Mouse (Mus musculus): ENCODE results near the gene Catsperd. TPM values are rescaled to one million over a fixed set of nuclear protein-coding genes. Genes with fewer than 3 reads are reported as not detected.

The Catsperd gene
- total RNA-seq, 1 experiment, result 1.3 TPM

DNA sequence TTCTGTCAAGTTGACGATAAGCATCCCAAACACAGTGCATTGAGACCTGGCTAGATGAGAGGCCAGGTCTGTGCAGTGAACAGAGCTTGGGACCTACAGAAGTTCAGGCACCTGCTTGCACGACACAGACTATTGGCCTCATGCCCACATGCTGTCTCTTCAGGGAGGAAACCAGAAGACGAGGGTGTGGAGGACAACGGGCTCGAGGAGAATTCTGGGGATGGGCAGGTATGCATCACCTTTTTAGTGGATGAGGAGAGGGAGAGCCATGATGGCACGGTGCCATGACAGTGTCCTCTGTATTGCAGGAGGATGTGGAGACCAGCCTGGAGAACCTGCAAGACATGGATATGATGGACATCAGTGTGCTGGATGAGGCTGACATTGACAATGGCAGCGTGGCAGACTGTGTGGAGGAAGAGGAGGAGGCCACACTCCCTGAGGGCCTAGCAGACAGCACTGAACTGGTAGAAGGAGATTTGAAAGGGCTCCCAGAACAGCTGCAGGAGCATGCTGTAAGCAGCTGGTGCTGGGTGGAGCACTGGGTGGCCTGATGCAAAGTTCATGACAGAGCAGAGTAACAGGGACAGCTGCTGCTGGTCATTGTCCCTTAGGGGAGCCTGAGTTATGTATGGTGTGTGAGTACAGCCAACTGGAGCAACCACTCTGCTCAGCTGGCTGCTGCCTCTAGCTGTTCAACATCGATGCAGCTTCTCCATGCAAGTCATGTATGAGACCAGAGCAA lies 34.2 kb upstream of the Catsperd start:
- in situ Hi-C loops (cut with MboI; ENCODE audit: low sequenced_read_pairs in 2 of 2, unreplicated experiment in 2 of 2), result no loop called here
- peaks cover 79% of the 10 kb centered on the region for H3K36me3 ChIP-seq (ENCODE audit: control insufficient read depth, insufficient read depth, low read length, poor library complexity, severe bottlenecking)
- H3K27ac ChIP-seq (ENCODE audit: insufficient read depth, low read depth, low read length, poor library complexity, severe bottlenecking), result no peak overlapping the region

DNA sequence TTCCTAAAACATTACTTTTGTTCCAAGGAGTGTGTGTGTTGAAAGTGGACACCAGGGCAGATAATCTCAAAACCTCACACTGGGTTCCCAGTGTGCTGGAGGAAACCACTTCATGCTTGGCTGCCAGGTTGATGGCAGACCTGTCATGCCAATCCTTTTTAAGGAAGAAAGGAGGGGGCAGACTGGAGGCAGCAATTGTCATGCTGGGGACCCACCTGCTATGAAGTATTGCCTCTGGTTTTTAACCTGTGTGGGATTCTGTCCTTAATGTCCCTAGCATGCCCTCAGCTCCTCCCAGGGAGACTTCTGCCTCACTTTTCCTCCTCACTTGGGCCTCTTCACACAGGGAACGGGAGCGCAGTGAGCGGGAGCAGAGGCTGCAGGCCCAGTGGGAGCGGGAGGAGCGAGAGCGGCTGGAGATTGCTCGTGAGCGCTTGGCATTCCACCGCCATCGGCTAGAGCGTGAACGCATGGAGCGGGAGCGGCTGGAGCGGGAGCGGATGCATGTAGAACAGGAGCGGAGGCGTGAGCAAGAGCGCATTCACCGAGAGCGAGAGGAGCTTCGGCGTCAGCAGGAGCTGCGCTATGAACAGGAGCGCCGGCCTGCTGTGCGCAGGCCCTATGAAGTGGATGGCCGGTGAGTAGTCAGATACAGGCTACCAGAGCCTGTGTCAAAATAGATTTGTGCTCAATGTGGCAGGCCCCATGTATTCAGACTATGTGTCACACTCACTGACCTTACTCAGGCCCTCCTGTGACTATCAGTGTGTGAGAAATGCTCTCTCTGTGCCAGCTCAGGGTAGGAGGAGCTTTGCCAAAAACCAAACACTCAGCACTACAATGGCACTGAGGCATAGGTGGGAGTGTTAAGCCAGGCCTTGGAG lies 24.5 kb upstream of the Catsperd start:
- H3K4me3 ChIP-seq (ENCODE audit: insufficient read depth in 1 of 2, low read depth in 1 of 2, low read length in 2 of 2, poor library complexity in 1 of 2, severe bottlenecking in 1 of 2), result peak overlapping the region in 1 of 2 experiments; percentile 18; a peak in 1 of 4 replicates
- no peak overlapping the region for H3K27ac ChIP-seq (ENCODE audit: insufficient read depth, low read depth, low read length, poor library complexity, severe bottlenecking)
- H3K36me3 ChIP-seq (ENCODE audit: control insufficient read depth, insufficient read depth, low read length, poor library complexity, severe bottlenecking), result peaks cover 78% of the 10 kb centered on the region
- in situ Hi-C loops (cut with MboI; ENCODE audit: low sequenced_read_pairs in 2 of 2, unreplicated experiment in 2 of 2), result no loop called here
- DNase-seq (ENCODE audit: low read depth, low spot score), result no peak
- H3K9me3 ChIP-seq (ENCODE audit: control insufficient read depth, insufficient read depth, low read depth, low read length), result no peaks in the 10 kb centered on the region
- H3K9ac ChIP-seq (ENCODE audit: insufficient read depth, low read depth, low read length, poor library complexity, severe bottlenecking), result peak overlapping the region; percentile 0; the same call in 1 of the 2 replicates
- peaks cover 0 to under 1% of the 10 kb centered on the region in 2 experiments; a peak in 2 of 4 replicates for H3K4me1 ChIP-seq (ENCODE audit: control insufficient read depth in 2 of 2, insufficient read depth in 2 of 2, low read length in 2 of 2, poor library complexity in 1 of 2)
- TF ChIP-seq MAFK (IDR thresholded peaks at IDR 0.05; ENCODE audit: insufficient read depth, low read depth, low read length) (no peak), ZNF384 (IDR thresholded peaks at IDR 0.05; ENCODE audit: low read depth, low read length) (no peak), CHD2 (IDR thresholded peaks at IDR 0.05; ENCODE audit: low read depth, low read length) (no peak), HCFC1 (IDR thresholded peaks at IDR 0.05; ENCODE audit: borderline replicate concordance, insufficient read depth, low read length) (no peak), ZC3H11A (IDR thresholded peaks at IDR 0.05; ENCODE audit: borderline replicate concordance, low read depth, low read length) (no peak)

More for the DNA sequence above, 34.2 kb upstream of the Catsperd start:
- Histone ChIP-seq H3K4me3 (ENCODE audit: insufficient read depth in 1 of 2, low read depth in 1 of 2, low read length in 2 of 2, poor library complexity in 1 of 2, severe bottlenecking in 1 of 2) (no peak overlapping the region), H3K9me3 (ENCODE audit: control insufficient read depth, insufficient read depth, low read depth, low read length) (no peaks in the 10 kb centered on the region), H3K9ac (ENCODE audit: insufficient read depth, low read depth, low read length, poor library complexity, severe bottlenecking) (no peak overlapping the region), H3K4me1 (ENCODE audit: control insufficient read depth in 2 of 2, insufficient read depth in 2 of 2, low read length in 2 of 2, poor library complexity in 1 of 2) (no peaks in the 10 kb centered on the region; a peak in 1 of 4 replicates)
- no peak for DNase-seq (ENCODE audit: low read depth, low spot score)
- TF ChIP-seq ZC3H11A (IDR thresholded peaks at IDR 0.05; ENCODE audit: borderline replicate concordance, low read depth, low read length) (no peak), ZNF384 (IDR thresholded peaks at IDR 0.05; ENCODE audit: low read depth, low read length) (no peak), MAFK (IDR thresholded peaks at IDR 0.05; ENCODE audit: insufficient read depth, low read depth, low read length) (no peak)

DNA sequence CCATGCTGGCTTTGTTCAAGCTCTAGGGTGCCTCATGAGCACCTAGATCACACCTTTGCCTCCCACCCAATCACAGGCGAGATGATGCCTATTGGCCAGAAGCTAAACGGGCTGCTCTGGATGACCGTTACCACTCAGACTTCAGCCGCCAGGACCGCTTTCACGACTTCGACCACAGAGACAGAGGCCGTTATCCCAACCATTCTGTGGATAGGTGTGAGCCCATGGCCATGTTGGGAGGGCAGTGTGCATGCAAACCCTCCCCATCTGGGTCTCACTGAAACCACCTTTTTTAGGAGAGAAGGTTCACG lies 23.9 kb upstream of the Catsperd start:
- H3K27ac ChIP-seq (ENCODE audit: insufficient read depth, low read depth, low read length, poor library complexity, severe bottlenecking), result no peak overlapping the region
- no peak overlapping the region for H3K4me3 ChIP-seq (ENCODE audit: insufficient read depth in 1 of 2, low read depth in 1 of 2, low read length in 2 of 2, poor library complexity in 1 of 2, severe bottlenecking in 1 of 2)
- peaks cover 2 to 5% of the 10 kb centered on the region in 2 experiments; a peak in 3 of 4 replicates for H3K4me1 ChIP-seq (ENCODE audit: control insufficient read depth in 2 of 2, insufficient read depth in 2 of 2, low read length in 2 of 2, poor library complexity in 1 of 2)
- H3K9me3 ChIP-seq (ENCODE audit: control insufficient read depth, insufficient read depth, low read depth, low read length), result no peaks in the 10 kb centered on the region
- no peak for DNase-seq (ENCODE audit: low read depth, low spot score)
- H3K9ac ChIP-seq (ENCODE audit: insufficient read depth, low read depth, low read length, poor library complexity, severe bottlenecking), result no peak overlapping the region
- no peak for TF ChIP-seq ZNF384 (IDR thresholded peaks at IDR 0.05; ENCODE audit: low read depth, low read length)
- TF ChIP-seq CHD2 (IDR thresholded peaks at IDR 0.05; ENCODE audit: low read depth, low read length), result no peak
- no peak for TF ChIP-seq HCFC1 (IDR thresholded peaks at IDR 0.05; ENCODE audit: borderline replicate concordance, insufficient read depth, low read length)
- TF ChIP-seq MAFK (IDR thresholded peaks at IDR 0.05; ENCODE audit: insufficient read depth, low read depth, low read length), result no peak
- TF ChIP-seq ZC3H11A (IDR thresholded peaks at IDR 0.05; ENCODE audit: borderline replicate concordance, low read depth, low read length), result no peak
- in situ Hi-C loops (cut with MboI; ENCODE audit: low sequenced_read_pairs in 2 of 2, unreplicated experiment in 2 of 2), result no loop called here
- peaks cover 78% of the 10 kb centered on the region for H3K36me3 ChIP-seq (ENCODE audit: control insufficient read depth, insufficient read depth, low read length, poor library complexity, severe bottlenecking)

DNA sequence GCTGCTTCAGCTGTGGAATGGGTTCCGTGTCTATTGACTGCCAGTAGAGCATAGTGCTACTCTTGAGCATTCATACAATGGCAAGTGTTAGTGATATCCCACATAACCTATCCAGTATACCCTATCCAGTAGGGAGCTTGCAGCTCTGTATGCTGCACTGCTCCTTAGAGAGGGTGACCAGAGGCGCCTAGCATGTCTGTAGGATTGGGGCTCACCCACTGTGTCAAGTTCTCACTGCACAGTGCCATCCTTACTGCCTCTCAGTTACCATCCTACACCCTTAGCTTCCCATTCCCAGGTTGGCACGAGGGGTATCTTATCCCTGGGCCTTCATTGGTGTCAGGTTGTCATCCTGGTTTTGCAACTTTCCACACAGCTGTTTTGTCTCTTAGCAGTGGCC lies 23.5 kb upstream of the Catsperd start:
- Histone ChIP-seq H3K36me3 (ENCODE audit: control insufficient read depth, insufficient read depth, low read length, poor library complexity, severe bottlenecking) (peaks cover 76% of the 10 kb centered on the region), H3K4me1 (ENCODE audit: control insufficient read depth in 2 of 2, insufficient read depth in 2 of 2, low read length in 2 of 2, poor library complexity in 1 of 2) (peaks cover 2 to 5% of the 10 kb centered on the region in 2 experiments; a peak in 3 of 4 replicates), H3K9ac (ENCODE audit: insufficient read depth, low read depth, low read length, poor library complexity, severe bottlenecking) (no peak overlapping the region), H3K27ac (ENCODE audit: insufficient read depth, low read depth, low read length, poor library complexity, severe bottlenecking) (no peak overlapping the region), H3K4me3 (ENCODE audit: insufficient read depth in 1 of 2, low read depth in 1 of 2, low read length in 2 of 2, poor library complexity in 1 of 2, severe bottlenecking in 1 of 2) (no peak overlapping the region), H3K9me3 (ENCODE audit: control insufficient read depth, insufficient read depth, low read depth, low read length) (no peaks in the 10 kb centered on the region)
- no peak for TF ChIP-seq ZC3H11A (IDR thresholded peaks at IDR 0.05; ENCODE audit: borderline replicate concordance, low read depth, low read length)
- DNase-seq (ENCODE audit: low read depth, low spot score), result no peak
- in situ Hi-C loops (cut with MboI; ENCODE audit: low sequenced_read_pairs in 2 of 2, unreplicated experiment in 2 of 2), result no loop called here
